8 mouse cellular contexts compared by ENCODE assay signal in genomic region chr15:88819026-88819905, GRCm38 (mm10). TPM values are rescaled to one million over a fixed set of nuclear protein-coding genes. Genes with fewer than 3 reads are reported as not detected.
DNase-seq lines count a peak whose midpoint lies in the region; ATAC-seq lines count a peak whose summit lies in the region.

Alg12 (minus strand) TSS chr15:88819318.
Creld2 (plus strand) TSS chr15:88819646.

- peak within 1 kb of the TSS; percentile 89 for H3K4me3 ChIP-seq in hindbrain, embryonic 15.5 days

- H3K4me1 ChIP-seq in hindbrain, embryonic 15.5 days (replicated peaks) = peaks cover 27% of the 10 kb centered on the region

- peak within 1 kb of the TSS; percentile 88 for H3K27ac ChIP-seq in hindbrain, embryonic 15.5 days (replicated peaks)

- H3K9me3 ChIP-seq in hindbrain, embryonic 15.5 days = no peaks in the 10 kb centered on the region

- H3K4me2 ChIP-seq in hindbrain, embryonic 15.5 days = peak within 1 kb of the TSS; percentile 74

- peak within 1 kb of the TSS; percentile 89 for H3K9ac ChIP-seq in hindbrain, embryonic 15.5 days

- peak; percentile 100 for DNase-seq in T-cell, adult 2 months (ENCODE audit: low spot score)
- DNase-seq in cerebellum, postnatal 36 days = peak; percentile 99
- DNase-seq in frontal cortex, postnatal 36 days (ENCODE audit: low spot score in 2 of 2) = peak; percentile 100
- DNase-seq in left cerebral cortex, adult 11 months (ENCODE audit: low spot score) = peak; percentile 100
- DNase-seq in lung, postnatal 4 days = peak; percentile 100
- peak; percentile 98 for DNase-seq in retina, postnatal 7 days (ENCODE audit: low read depth, low spot score)
- peak; percentile 95 for DNase-seq in urinary bladder, adult 2 months (ENCODE audit: low spot score)

- H3K36me3 ChIP-seq in hindbrain, embryonic 15.5 days = peaks cover 29% of the 10 kb centered on the region

- WGBS in hindbrain, embryonic 15.5 days = under 1% methylated on average over 88 of the region's 88 CpGs

- ATAC-seq in hindbrain, embryonic 15.5 days (ENCODE audit: low FRiP score, low read depth) = peak; percentile 99

- no peaks in the 10 kb centered on the region for H3K27me3 ChIP-seq in hindbrain, embryonic 15.5 days

RNA-seq across cellular contexts. Expression of gene Alg12, which starts in this region (rescaled TPM):
- polyA plus RNA-seq in hindbrain, embryonic 15.5 days (2015; fragmentation: Nextera tagmentation; extraction: Ambion mirVana) = 8.1 and 9.2 TPM in 2 replicates
- 16.3 TPM in 2 replicates for polyA plus RNA-seq in urinary bladder, adult 2 months (2012; rRNA removed)

RNA-seq across cellular contexts. Expression of gene Creld2, which starts in this region (rescaled TPM):
- polyA plus RNA-seq in hindbrain, embryonic 15.5 days (2015; fragmentation: Nextera tagmentation; extraction: Ambion mirVana) = 63.2 and 66.0 TPM in 2 replicates
- 31.0 and 36.2 TPM in 2 replicates for polyA plus RNA-seq in urinary bladder, adult 2 months (2012; rRNA removed)

Comparison
In these comparisons a context has a peak if more than half of its experiments do, and no peak if none do; other contexts are left out.
1. Peak in every context shown above with its lines: DNase-seq, ATAC-seq, H3K4me3 ChIP-seq and H3K27ac ChIP-seq.